Mouse (Mus musculus) frontal cortex, postnatal 14 days (tissue): ENCODE measurements around the gene Zswim5.
"Not testable (repeated sequence)": the region's sequence is repeated elsewhere in the genome, so short reads cannot be mapped to it uniquely, and the experiment has no call there.

Source experiments
- DNase-seq, 2 experiments: peaks; one replicate each; pipeline ENCODE4 v3.0.0; 2022; ENCODE audit warnings: low spot score in 2 of 2

The Zswim5 gene

DNA sequence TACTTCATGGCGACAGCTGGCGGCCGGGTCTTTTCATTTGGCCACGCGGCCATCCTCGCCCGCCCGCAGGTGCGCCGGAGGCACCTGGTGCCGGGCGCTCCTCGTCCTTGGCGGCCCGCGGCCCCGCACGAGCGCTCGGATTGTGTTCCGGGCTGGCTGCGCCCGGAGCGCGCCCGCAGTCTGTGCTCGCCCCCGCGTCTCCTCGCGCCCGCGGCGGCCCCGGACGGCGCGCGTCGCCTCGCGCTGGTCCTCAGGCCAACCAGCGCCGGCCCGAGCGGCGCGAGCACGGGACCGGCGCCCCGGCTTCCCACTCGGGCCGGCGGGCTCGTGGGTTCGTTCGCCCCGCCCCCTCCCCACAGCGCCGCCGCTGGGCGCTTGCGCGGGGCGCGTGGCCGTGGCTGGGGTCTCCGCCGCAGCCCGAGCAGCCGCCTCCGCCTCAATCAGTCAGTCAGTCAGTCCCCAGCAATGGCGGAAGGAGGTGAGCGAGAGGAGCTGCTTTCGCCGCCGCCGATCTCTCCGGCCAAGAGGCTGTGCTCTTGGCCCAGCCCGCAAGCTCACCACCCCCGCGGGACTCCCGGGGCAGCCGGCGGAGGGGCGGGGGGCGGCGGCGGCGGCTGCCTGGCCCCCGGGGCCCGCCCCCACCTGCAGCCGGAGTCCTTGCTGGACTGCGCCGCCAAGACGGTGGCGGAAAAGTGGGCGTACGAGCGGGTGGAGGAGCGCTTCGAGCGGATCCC, at the start of gene Zswim5:
TSS of gene Zswim5 (plus strand) at position 382 of the 734 bp plus-strand sequence.
- DNase-seq: peak; percentile 45 to 65

DNA sequence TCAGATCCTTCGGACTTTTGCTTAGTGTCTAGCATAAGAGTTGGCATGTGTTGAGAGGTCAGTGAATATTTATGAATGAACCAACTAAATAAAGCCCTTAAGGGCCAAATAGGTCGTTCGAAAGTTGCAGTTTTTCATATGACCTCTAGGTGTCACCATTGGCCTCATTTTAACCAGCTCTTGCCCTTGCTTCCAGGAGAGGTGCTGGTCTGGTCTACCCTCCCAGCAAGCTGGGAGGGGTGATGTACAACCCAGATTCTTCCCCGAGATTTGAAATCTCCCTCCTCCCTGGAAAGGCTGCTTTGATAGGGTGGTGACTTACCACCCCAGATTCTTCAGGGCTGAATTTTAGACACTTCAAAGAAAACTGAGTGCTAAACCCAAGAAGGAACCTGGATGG, 49.4 kb upstream of the Zswim5 start:
- no peak for DNase-seq

DNA sequence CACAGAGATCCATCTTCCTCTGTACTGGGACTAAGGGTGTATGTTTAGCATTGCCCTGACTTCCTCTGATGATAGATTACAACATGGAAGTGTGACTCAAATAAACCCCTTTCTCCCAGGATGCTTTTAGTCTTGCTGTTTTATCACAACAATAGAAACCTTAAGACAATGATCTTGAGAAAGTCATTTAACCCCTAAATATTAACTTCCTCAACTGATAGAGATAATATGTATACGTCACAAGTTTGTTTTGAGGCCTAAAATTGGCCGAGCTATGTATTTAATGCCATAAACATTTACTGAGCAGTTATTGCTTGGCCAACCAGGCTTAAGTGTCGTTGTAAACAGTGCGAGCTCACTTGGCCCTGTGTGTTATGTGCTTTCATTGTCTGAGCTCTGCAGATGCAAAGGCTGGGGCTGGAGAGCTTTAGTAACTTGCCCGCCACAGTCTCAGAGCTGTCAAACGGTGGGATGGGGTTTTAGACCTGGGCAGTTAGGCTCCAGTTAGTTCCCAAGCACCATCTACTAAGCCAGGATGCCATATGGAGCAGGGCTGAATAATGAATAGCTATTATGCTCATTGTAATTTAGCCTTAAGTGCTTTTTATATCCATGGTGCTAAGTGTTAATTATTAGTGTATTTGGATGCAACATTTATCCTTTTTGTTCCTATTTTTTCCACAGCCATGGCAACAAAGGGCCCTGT, 47.7 kb upstream of the Zswim5 start:
- DNase-seq: no peak

DNA sequence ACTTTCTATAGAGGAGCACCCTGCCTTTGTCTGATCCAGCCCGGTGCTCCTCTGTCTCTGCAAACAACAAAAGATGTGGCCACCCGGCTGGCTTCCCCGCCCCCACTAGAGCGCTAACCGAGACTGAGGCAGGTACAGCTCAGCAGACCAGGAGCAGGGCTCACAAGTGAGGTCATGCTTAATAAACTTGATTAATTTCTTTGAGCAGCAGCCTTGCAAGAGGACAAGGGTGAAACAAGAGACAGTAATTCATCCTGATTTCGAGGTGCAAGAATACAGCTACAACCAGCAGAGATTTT, 47.2 kb upstream of the Zswim5 start:
- DNase-seq: no peak

DNA sequence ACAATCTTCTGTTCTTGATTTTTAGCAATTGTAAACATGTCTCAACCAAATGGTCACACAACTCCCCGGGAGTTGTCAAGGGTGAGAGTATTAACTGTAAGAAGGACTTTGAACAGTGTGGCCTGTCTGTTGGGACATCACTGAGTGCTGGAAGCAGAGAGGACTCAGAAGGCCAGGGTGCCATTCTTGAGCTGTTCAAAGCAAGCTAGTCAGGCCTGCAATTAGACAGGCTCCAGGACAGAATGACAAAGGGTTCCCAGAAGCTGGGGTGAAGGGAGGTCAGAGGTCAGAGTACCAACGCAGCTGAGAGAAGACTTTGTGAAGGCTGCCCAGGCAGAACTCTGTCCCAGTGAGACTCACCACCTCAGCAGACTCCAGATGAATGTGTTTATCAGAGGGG, 38.2 kb upstream of the Zswim5 start:
- DNase-seq: no peak

DNA sequence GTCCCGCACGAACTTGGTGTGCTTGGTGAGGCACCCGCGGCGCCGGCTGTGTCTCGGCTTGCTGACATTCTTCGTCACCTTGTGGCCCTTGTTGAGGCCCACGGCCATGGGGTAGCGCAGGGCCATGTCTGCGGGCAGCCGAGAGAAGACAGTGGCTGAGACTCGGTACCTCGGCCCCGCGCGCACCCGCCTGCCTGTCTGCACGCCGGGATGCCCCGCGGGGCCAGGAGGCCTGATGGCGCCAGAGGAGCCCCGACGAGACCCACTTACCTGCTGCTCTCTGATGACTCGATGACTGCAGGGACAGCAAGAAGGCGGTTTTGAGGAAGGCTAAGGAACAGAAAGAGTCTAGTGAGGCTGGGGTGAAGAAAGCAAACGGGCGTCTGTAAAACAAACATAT, 37.1 kb upstream of the Zswim5 start:
- DNase-seq: not testable (repeated sequence)

DNA sequence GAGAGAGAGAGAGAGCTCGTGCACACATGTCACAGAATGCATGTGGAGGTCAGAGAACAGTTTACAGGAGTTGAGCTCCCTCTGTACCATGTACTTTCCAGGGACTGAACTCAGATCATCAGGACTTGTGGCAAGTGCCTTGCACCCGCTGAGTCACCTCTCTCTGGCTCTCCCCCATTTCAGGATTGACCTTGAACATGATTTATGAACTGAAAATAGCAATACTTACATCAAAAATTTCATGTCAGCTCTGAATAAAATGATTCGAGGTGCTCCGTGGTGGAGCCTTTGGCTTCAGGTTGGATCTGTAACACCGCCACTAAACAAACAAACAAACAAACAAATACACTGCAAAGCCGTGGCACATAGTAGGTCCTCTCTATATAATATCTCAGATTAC, 36.3 kb upstream of the Zswim5 start:
- DNase-seq: no peak

DNA sequence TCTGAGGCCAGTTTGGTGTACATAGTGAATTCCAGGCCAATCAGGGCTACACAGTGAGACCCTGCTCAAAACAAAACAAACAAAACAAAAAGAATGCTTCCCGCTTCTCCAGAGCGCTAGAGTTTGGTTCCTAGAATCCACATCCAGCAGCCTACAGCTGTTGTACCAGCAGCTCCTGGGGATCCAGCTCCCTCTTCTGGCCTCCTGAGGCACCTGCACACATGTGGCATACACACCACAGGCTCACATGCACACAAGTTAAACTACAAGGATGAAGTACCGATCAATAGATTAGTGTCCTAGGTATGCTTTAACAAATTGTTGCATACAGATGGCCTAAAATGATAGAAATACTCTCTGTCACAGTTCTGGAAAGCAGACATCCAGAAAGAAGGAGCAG, 32.9 kb upstream of the Zswim5 start:
- no peak for DNase-seq

DNA sequence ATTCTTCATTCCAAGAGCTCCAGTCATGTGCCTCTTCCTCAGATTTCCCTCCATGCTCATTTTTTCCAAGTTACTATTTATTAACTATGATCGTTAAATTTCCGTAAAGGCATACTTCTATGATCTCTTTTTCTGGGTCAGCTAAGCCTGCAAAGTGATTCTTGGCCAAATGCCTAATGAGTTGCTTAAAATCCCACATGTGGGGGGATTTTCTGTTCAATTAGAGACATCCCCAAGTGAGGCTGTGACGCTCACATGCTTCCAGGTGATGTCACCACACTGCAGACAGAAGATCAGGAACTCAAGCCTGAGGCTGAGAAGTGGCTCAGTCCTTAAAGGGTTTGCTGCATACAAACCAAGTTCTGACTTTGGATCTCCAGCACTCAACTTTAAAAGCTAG, 27.3 kb upstream of the Zswim5 start:
- DNase-seq: no peak

DNA sequence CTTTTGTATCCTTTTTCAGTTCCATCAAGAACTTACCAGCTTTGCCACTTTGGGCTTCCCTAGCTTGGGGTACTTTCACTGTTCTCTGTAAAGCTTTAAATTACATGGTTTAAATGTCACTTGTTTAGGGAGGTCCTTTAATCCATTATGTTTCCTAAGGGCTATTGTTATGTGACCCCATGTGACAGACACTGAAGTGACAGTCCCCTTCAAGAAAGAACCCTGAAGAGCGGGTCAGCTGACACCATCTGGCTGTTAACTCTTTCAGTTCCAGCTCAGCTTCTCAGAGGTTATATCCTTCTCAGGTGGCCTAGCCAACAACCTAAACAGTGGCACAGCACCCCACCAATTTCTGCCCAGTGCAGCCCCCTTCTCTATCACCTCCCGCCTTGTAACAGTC, 22.9 kb upstream of the Zswim5 start:
- DNase-seq: no peak

DNA sequence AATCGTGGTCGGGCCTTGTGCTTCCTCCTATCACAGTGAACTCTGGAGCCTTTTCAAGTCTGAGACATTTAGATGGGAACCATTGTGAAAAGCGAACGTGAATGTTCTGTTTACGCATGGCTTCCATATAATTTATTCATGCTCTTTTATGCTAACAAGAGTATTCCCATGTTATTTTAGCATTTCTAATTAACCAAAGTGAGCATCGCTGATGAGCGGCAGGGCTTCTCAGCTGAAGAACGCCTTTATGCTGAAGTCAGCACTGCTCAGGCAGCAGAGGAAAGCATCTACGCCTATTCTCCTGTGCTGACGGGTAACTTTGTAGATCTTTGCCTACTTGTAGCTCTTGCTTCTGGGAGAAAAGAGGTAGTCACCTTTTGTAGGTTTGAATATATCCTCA, 20.0 kb upstream of the Zswim5 start:
- DNase-seq: no peak

DNA sequence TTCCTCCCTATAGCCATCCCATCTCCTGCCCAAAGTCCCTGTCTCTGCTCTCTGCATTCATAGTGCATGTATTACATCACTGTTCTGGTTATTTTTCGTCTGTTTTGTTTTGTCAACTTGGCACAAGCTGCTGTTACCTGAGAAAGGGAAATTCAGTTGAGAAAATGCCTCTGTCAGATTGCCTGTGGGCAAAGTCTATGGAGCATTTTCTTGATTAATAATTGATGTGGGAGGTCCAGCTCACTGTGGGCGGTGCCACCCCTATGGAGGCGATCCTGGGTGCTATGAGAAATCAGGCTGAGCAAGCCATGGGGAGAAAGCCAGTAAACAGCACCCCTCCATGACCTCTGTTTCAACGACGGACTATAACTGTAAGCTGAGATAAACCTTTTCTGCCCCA, 17.5 kb upstream of the Zswim5 start:
- no peak for DNase-seq

DNA sequence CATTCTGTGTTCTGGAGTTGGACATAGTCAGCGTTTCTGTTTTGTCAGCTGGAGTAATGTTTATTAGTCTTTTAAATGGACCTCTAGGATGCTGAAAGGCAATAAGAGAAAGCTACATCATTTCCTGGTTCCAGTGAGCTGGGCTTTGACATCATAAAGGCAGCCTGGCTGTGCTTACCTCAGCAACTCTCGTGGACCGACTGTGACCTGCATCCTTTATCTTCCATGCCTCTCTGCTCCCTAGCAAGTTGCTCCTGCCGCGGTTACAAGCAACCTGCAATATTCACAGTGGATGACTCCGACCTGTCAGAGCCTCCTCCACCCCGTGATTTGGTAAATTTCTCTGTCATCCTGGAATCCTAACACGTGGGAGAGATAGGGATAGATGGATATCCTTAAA, 15.2 kb upstream of the Zswim5 start:
- no peak for DNase-seq

DNA sequence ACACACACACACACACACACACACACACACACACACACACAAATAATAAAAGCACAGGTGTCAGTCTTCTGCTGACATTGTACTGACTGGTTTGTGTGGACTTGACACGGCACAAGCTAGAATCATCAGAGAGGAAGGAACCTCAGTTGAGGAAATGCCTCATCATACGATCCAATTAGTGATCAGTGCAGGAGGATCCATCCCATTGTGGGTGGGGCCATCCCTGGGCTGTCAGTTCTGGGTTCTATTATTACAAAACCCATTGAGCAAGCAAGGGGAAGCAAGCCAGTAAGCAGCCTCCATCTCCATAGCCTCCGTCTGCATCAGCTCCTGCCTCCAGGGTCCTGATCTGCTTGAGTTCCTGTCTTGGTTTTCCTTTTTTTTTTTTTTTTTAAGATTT, 7.3 kb upstream of the Zswim5 start:
- DNase-seq: no peak

DNA sequence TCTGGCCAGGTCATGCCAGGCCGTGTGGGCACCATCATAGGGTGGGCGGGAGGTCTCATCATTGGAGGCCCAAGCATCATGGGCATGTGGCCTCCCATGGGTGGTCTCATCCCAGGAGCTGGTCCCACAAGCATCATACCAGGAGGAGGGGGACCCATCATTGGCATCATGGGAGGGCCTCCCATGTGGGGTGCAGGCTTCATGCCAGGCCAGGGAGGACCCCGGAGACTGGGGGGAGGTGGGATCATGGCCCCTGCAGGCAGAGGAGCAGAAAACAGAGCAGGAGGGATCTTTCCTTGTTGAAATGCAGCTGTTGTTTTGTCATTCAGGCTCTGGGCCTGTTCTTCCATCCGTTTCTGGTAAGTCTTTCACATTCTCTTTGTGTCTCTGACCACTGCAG, 2.6 kb upstream of the Zswim5 start:
- no peak for DNase-seq

DNA sequence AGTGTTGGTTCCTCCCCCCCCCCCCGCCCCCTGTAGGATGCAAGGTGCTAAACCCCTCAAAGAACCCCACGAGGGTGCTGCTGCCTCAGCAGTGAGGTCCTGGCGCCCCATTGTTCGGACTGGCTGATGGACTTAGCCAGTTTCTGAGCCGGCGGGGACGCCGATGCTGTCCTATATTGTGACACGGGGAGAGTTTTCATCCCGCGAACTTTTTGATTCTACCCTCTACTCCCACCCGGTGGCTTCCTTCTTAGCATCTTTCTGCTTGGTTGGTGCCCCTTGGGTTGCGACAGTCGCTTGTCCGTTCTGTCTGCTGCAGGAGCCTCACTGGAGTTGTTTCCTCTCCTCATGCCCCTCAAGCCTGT, 564 bp upstream of the Zswim5 start:
- peak in 1 of 2 experiments; percentile 17 for DNase-seq

DNA sequence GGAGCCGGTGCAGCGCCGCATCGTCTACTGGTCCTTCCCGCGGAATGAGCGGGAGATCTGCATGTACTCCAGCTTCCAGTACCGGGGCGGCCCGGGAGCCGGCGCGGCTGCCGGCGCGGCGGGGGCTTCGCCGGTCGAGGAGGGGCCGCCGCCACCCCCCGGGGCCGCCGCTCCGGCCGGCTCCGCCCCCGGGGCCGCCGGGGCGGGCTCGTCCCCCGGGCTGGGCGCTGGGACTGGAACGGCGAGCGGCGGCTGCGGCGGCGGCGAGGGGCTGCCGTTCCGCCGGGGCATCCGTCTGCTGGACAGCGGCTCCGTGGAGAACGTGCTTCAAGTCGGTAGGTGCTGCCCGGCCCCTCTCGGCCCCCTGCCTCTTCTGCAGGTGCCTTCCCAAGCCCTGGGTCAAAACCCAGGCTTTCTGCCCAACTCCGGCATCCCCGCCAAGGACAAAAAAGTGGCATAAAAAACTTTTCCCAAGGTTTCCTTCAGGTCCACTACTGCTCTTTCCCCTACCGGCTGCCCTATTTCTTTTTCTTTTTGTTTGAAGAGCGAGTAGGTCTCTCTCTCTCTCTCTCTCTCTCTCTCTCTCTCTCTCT, 649 bp downstream of the Zswim5 start:
- DNase-seq: peak in 1 of 2 experiments; percentile 16

DNA sequence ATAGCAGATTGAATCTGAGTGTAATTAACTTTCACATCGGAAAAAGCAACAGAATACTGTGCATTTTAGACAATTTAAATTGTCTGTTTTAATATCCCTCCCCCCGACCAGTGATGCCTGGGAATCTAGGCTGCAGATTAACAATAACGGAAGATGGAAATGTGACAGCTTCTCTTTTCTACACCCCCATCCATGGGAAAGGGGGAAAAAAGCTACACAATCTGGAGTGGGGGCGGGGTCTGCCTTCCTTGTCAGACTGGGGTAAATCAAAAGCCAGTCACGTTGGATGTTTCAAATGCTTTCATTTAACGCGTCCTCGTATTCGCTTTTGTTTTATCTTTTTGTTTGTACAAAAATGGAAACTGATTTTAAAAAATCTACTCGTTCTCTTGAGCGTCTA, 1.3 kb downstream of the Zswim5 start:
- DNase-seq: no peak

DNA sequence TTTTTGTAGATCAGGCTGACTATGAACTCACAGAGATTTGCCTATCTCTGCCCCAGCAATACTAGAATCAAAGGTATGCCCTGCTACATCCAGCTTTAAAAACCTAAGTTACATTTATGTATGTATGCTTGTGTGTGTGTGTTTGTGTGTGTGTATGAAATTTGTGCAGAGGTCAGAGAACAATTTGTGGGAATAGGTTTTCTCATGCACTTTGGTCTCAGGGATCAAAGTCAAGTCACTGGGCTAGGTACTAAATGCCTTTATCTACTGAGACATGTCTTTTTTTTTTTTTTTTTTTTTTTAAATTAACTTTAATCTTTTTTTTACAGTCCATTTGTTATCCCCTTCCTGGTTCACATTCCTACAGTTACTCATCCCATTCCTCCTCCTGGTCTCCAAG, 5.5 kb downstream of the Zswim5 start:
- DNase-seq: no peak

DNA sequence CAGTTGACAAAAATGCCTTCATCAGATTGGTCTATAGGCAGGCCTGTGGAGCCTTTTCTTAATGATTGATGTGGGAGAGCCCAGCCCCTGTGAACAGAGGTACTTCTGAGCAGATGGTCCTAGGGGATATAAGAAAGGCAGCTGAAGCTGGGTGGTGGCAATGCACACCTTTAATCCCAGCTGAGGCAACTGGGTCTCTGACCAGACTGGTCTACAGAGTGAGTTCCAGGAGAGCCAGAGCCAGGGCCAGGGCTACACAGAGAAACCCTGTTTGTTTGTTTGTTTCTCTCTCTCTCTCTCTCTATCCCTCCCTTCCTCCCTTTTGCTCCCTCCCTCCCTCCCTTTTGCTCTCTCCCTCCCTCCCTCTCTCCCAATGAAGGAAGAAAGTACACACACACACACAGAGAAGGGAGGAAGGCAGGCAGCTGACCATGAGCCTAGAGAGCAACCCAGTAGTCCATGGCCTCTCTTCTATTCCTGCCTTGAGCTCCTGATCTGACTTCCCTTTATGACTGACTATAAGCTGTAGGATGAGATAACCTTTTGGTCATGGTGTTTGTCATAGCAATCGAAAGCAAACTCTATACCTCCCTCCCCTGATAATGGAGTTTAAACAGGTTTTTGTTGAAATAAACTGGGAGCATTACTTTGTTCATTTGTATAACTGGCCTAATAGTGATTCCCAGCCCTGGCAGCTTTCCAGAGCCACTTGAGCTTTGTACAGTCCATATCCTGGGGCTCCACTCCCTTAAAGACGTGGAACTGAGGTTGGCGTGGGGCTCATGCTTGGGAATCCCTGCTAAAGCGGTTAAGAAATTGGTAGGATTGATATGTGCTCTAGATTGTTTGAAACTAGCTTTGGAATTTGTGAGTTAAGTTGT, 17.3 kb downstream of the Zswim5 start:
- no peak for DNase-seq

DNA sequence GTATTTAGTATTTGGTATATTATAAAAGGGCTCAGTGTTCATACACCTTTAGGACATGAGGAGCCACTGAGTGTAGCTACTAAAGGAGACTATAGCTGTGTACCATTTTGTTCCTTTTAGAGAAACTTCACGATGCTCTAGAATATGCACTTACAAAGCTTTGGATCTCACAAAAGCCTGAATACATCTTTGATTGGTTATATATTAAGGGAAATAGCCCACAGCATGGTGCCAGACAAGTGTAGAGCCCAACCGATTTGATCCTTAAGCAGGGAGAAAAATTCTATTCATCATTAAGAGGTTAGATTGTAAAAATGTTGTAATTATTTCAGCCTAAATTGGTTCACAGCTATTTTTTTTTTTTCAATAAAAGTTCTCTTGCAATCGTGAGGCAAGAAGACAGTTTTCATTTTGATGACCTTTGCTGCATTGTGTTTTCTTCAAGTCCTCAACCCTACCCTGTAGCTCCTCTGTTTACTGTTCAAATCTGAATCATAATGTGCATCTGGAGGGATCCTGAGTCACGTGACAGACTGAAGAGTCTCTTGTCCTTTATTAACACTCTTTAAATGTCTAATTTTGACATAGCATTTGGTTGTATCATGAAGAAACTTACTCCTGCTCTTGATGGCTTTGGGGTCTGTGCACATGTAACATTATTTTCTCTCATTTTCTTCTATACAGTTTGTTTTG, 33.5 kb downstream of the Zswim5 start:
- no peak for DNase-seq

DNA sequence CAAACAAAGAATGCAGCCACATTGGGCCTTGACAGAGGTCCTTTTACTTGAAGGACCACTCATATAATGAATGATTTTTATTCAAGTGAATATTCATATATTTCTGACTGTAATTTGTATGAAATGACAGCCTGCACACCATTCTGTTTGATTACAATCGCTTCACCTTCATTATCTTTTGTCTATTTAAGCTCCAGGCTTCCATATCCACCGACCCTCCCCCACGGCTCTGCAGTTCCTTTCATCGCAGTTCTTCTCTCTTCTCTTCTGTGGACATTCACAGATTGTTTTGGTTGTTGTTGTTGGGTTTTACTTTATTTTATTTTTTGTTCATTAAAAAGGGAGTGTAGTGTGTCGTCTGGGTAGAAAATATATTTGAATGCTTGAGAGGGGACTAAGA, 34.0 kb downstream of the Zswim5 start:
- no peak for DNase-seq
